In genomic region chr8:122162992-122163391, GRCm38 (mm10) we compare ENCODE assay signal across 9 mouse cellular contexts.
DNase-seq lines count a peak whose midpoint lies in the region; ATAC-seq and TF ChIP-seq lines count a peak whose summit lies in the region.
"Had no signal": no experiment of that assay in that cellular context is flagged by ENCODE, and none has a peak within 500 bp of the region (broad histone marks: within the 10 kb centered on the region; RNA-seq: fewer than 3 reads in every experiment).

No protein-coding gene starts in this region.

- no peaks in the 10 kb centered on the region for H3K9me3 ChIP-seq in hindbrain, embryonic 10.5 days
- H3K9me3 ChIP-seq in hindbrain, embryonic 16.5 days (ENCODE audit: control insufficient read depth, low read length) = no peaks in the 10 kb centered on the region
- no peaks in the 10 kb centered on the region for H3K9me3 ChIP-seq in embryonic facial prominence, embryonic 11.5 days (replicated peaks; ENCODE audit: control insufficient read depth, low read length)
- no peaks in the 10 kb centered on the region for H3K9me3 ChIP-seq in hindbrain, postnatal 0 days (ENCODE audit: low read length)
- H3K9me3 ChIP-seq: midbrain, embryonic 12.5 days had no signal

- DNase-seq in hindbrain, embryonic 10.5 days (ENCODE audit: low spot score) = peak; percentile 82
- peak; percentile 63 to 68 for DNase-seq in adrenal gland, postnatal 4 days (ENCODE audit: low spot score in 2 of 2)
- peak; percentile 78 for DNase-seq in embryonic facial prominence, embryonic 11.5 days (ENCODE audit: low spot score)
- peak; percentile 68 for DNase-seq in hindbrain, postnatal 0 days (ENCODE audit: low spot score)
- DNase-seq in left cerebral cortex, postnatal 36 days (ENCODE audit: low spot score in 2 of 2) = peak; percentile 45 to 56
- DNase-seq in testis, postnatal 14 days (ENCODE audit: low spot score) = peak; percentile 50

- H3K4me1 ChIP-seq in hindbrain, embryonic 10.5 days (replicated peaks) = peaks cover 6% of the 10 kb centered on the region; the same call in 1 of the 2 replicates
- no peaks in the 10 kb centered on the region for H3K4me1 ChIP-seq in hindbrain, embryonic 16.5 days (ENCODE audit: control insufficient read depth, insufficient read depth, low read depth, low read length)
- no peaks in the 10 kb centered on the region for H3K4me1 ChIP-seq in embryonic facial prominence, embryonic 11.5 days (ENCODE audit: control insufficient read depth, insufficient read depth, low read length)
- H3K4me1 ChIP-seq in hindbrain, postnatal 0 days (ENCODE audit: insufficient read depth, low read length) = no peaks in the 10 kb centered on the region
- H3K4me1 ChIP-seq: midbrain, embryonic 12.5 days had no signal

- no peak overlapping the region for H3K27ac ChIP-seq in hindbrain, embryonic 10.5 days
- no peak overlapping the region for H3K27ac ChIP-seq in hindbrain, embryonic 16.5 days (ENCODE audit: low read depth, low read length)
- no peak overlapping the region for H3K27ac ChIP-seq in embryonic facial prominence, embryonic 11.5 days (replicated peaks; ENCODE audit: low read depth, low read length)
- H3K27ac ChIP-seq in hindbrain, postnatal 0 days = no peak overlapping the region
- H3K27ac ChIP-seq: midbrain, embryonic 12.5 days had no signal

- no peak for ATAC-seq in hindbrain, embryonic 16.5 days
- no peak for ATAC-seq in embryonic facial prominence, embryonic 11.5 days (replicated peaks; ENCODE audit: insufficient number of reproducible peaks, low FRiP score, low TSS enrichment, low read depth)
- ATAC-seq in hindbrain, postnatal 0 days = no peak
- peak; percentile 11; the same call in 1 of the 2 replicates for ATAC-seq in neutrophil, adult 5-6 weeks (ENCODE audit: extremely low read depth, insufficient number of reproducible peaks, low FRiP score, poor library complexity, severe bottlenecking)

- intact Hi-C loops in left cerebral cortex, postnatal 36 days (cut with DNase I) = loop anchor here (1.0 to 5.0 kb wide), 2 partner anchors 69 to 96 kb away; no protein-coding TSS in a partner anchor

- no peaks in the 10 kb centered on the region for H3K36me3 ChIP-seq in hindbrain, embryonic 10.5 days
- no peaks in the 10 kb centered on the region for H3K36me3 ChIP-seq in hindbrain, embryonic 16.5 days (ENCODE audit: control insufficient read depth, insufficient read depth, low read length)
- no peaks in the 10 kb centered on the region for H3K36me3 ChIP-seq in embryonic facial prominence, embryonic 11.5 days (replicated peaks; ENCODE audit: control insufficient read depth, insufficient read depth, low read depth, low read length)
- H3K36me3 ChIP-seq in hindbrain, postnatal 0 days (ENCODE audit: insufficient read depth, low read length) = no peaks in the 10 kb centered on the region
- H3K36me3 ChIP-seq: midbrain, embryonic 12.5 days had no signal

- H3K4me2 ChIP-seq in hindbrain, embryonic 16.5 days (ENCODE audit: low read length) = no peak overlapping the region
- H3K4me2 ChIP-seq in embryonic facial prominence, embryonic 11.5 days (ENCODE audit: low read depth, low read length) = no peak overlapping the region
- H3K4me2 ChIP-seq in hindbrain, postnatal 0 days (ENCODE audit: low read depth, low read length) = no peak overlapping the region
- H3K4me2 ChIP-seq: midbrain, embryonic 12.5 days had no signal

- H3K9ac ChIP-seq in hindbrain, embryonic 16.5 days (ENCODE audit: low read depth, low read length) = no peak overlapping the region
- no peak overlapping the region for H3K9ac ChIP-seq in embryonic facial prominence, embryonic 11.5 days (replicated peaks; ENCODE audit: low read length)
- H3K9ac ChIP-seq in hindbrain, postnatal 0 days (replicated peaks; ENCODE audit: low read length) = no peak overlapping the region
- H3K9ac ChIP-seq: midbrain, embryonic 12.5 days had no signal

- TF ChIP-seq CTCF in hindbrain, postnatal 0 days (IDR thresholded peaks at IDR 0.05; ENCODE audit: low read depth) = peak; percentile 87

- WGBS in hindbrain, embryonic 10.5 days = 33% methylated on average over 8 of the region's 8 CpGs
- 20% methylated on average over 7 of the region's 8 CpGs for WGBS in hindbrain, embryonic 16.5 days
- WGBS in embryonic facial prominence, embryonic 11.5 days = 35% methylated on average over 8 of the region's 8 CpGs
- 33% methylated on average over 8 of the region's 8 CpGs for WGBS in hindbrain, postnatal 0 days

- 0 out of 2 replicates have a peak, but pooled peaks cover 5% of the 10 kb centered on the region for H3K27me3 ChIP-seq in hindbrain, embryonic 10.5 days (ENCODE audit: insufficient read depth, poor library complexity, severe bottlenecking)
- no peaks in the 10 kb centered on the region for H3K27me3 ChIP-seq in hindbrain, embryonic 16.5 days (replicated peaks; ENCODE audit: control insufficient read depth, insufficient read depth, low read length)
- H3K27me3 ChIP-seq in embryonic facial prominence, embryonic 11.5 days (ENCODE audit: control insufficient read depth, insufficient read depth, low read length) = no peaks in the 10 kb centered on the region
- H3K27me3 ChIP-seq in hindbrain, postnatal 0 days (ENCODE audit: insufficient read depth, low read length) = no peaks in the 10 kb centered on the region
- H3K27me3 ChIP-seq: midbrain, embryonic 12.5 days had no signal

- H3K4me3 ChIP-seq in hindbrain, embryonic 10.5 days = no peak overlapping the region
- H3K4me3 ChIP-seq in hindbrain, embryonic 16.5 days (ENCODE audit: low read length) = no peak overlapping the region
- H3K4me3 ChIP-seq in embryonic facial prominence, embryonic 11.5 days (ENCODE audit: low read depth, low read length) = no peak overlapping the region
- H3K4me3 ChIP-seq in hindbrain, postnatal 0 days (ENCODE audit: low read length) = no peak overlapping the region
- H3K4me3 ChIP-seq: midbrain, embryonic 12.5 days had no signal
